Mouse (Mus musculus) ES-Bruce4 (cell line): ENCODE data around the gene Shisa3. TPM values are rescaled to one million over a fixed set of nuclear protein-coding genes. Genes with fewer than 3 reads are reported as not detected.

Experiments used
- H3K27ac ChIP-seq: 2 replicates; pipeline ENCODE4 v1.5.1; 2012; ENCODE audit warnings: low read length, inconsistent platforms; ENCODE audit not compliant: insufficient read depth
- H3K27me3 ChIP-seq: 2 replicates; pipeline ENCODE4 v1.6.1; 2012; ENCODE audit warnings: mild to moderate bottlenecking, low read length, inconsistent platforms; ENCODE audit not compliant: control insufficient read depth, poor library complexity, insufficient read depth, severe bottlenecking
- H3K36me3 ChIP-seq: 2 replicates; pipeline ENCODE4 v1.6.1; 2012; ENCODE audit warnings: inconsistent platforms, mild to moderate bottlenecking, low read length, moderate library complexity; ENCODE audit not compliant: control insufficient read depth, poor library complexity, insufficient read depth, severe bottlenecking
- H3K4me1 ChIP-seq: one replicate; pipeline ENCODE4 v1.8.1; 2011; ENCODE audit warnings: low read length; ENCODE audit not compliant: control insufficient read depth, insufficient read depth
- H3K4me3 ChIP-seq: 2 replicates; pipeline ENCODE4 v1.5.1; 2011; ENCODE audit warnings: low read depth, mild to moderate bottlenecking, low read length
- H3K9ac ChIP-seq: 2 replicates; pipeline ENCODE4 v1.6.1; 2012; ENCODE audit warnings: low read depth, mild to moderate bottlenecking, inconsistent platforms; ENCODE audit not compliant: poor library complexity, severe bottlenecking
- H3K9me3 ChIP-seq: replicated peaks from 2 replicates; pipeline ENCODE4 v1.6.1; 2012; ENCODE audit warnings: mild to moderate bottlenecking, low read length, inconsistent platforms; ENCODE audit not compliant: control insufficient read depth, poor library complexity, insufficient read depth, severe bottlenecking
- CTCF ChIP-seq: IDR thresholded peaks from one replicate; pipeline ENCODE4 v1.8.1; 2011; ENCODE audit warnings: low read depth, low read length
- EP300 ChIP-seq: IDR thresholded peaks from 2 replicates; pipeline ENCODE4 v1.6.1; 2011; ENCODE audit warnings: low read depth, low read length; ENCODE audit not compliant: insufficient read depth
- POLR2A ChIP-seq: IDR thresholded peaks from one replicate; pipeline ENCODE4 v1.8.1; 2011; ENCODE audit warnings: low read length; ENCODE audit not compliant: insufficient read depth
- polyA plus RNA-seq: library from polyadenylated mRNA; stranded (reverse); fragments of >200 nt; gene quantifications from 2 replicates; pipeline ENCODE4 v1.2.4, GENCODE M21; 2011; ENCODE audit warnings: low read depth; ENCODE audit not compliant: missing spikeins, insufficient read depth, insufficient read length

The Shisa3 gene
- polyA plus RNA-seq, 1 experiment, result 0.52 TPM

DNA sequence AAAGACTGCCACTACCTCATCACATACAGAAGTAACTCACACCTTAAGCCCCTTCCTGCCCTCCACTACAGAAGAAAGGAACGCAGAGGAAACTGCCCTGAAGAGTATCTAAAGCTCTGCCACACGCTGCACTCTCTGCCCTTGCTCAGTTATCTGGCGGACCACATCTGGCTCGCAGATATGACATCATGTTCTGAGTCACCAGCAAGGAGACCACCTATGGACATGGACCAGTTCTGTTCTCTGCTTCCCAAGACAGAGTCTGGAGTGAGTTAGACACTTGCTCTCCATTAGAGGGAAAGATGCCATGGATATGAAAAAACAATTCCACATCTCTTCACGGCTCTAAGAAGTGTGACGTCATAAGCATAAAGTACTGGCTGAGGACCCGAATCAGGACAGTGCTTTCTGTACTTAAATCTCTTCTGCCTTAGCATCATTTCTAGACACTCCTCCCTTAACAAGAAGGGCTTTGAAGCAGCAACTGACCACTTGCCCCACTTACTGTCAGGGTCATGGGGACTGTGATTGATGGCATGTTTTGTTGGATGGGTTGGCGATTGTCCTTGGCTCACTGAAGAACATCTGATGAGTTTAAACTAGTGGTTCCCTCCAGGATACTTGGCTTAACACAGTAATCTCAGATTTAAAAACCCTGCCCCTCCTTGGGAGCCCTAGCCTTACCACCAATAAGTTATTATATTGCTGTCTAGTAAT lies 33.1 kb downstream of the Shisa3 start:
- Histone ChIP-seq H3K27ac (no peak overlapping the region), H3K4me1 (no peaks in the 10 kb centered on the region), H3K9me3 (no peaks in the 10 kb centered on the region), H3K9ac (no peak overlapping the region), H3K4me3 (no peak overlapping the region), H3K27me3 (no peaks in the 10 kb centered on the region), H3K36me3 (no peaks in the 10 kb centered on the region)
- no peak for TF ChIP-seq CTCF
- no peak for TF ChIP-seq POLR2A
- no peak for TF ChIP-seq EP300

DNA sequence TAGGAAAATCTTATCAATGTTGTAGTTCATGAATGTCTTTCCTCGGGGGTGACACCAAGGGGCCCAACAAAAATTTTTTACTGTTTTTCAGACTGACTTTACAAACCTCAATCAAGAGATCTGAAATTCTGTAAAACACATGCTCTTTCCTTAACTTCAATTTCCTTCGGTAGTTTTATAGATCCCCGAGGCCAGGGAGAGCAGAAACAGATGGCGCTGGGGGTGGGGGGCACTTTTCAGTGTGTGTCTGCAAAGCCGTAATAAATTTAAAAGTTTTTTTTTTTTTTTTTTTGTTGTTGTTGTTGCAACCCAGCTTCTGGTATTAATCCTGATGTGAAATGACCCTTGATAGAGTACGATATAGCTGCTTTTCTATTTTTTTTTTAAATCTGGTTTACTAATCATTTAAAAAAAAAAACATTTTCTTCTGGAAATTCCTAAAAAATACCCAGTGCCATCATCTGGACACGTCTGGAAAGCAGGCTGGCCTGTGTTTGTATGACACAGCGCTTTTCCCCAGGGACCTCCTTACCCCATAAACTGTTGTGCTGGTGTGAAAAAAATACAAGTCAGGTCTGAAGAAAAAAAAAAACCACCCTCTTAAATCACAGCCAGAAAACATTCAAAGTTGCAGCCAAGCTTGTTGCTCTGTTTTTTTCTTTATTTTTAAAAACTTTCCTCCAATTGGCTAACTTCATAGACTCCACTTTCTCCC lies 33.9 kb downstream of the Shisa3 start:
- Histone ChIP-seq H3K9me3 (no peaks in the 10 kb centered on the region), H3K27me3 (no peaks in the 10 kb centered on the region), H3K4me1 (no peaks in the 10 kb centered on the region), H3K9ac (no peak overlapping the region), H3K4me3 (no peak overlapping the region), H3K36me3 (no peaks in the 10 kb centered on the region), H3K27ac (no peak overlapping the region)
- TF ChIP-seq POLR2A, result no peak

DNA sequence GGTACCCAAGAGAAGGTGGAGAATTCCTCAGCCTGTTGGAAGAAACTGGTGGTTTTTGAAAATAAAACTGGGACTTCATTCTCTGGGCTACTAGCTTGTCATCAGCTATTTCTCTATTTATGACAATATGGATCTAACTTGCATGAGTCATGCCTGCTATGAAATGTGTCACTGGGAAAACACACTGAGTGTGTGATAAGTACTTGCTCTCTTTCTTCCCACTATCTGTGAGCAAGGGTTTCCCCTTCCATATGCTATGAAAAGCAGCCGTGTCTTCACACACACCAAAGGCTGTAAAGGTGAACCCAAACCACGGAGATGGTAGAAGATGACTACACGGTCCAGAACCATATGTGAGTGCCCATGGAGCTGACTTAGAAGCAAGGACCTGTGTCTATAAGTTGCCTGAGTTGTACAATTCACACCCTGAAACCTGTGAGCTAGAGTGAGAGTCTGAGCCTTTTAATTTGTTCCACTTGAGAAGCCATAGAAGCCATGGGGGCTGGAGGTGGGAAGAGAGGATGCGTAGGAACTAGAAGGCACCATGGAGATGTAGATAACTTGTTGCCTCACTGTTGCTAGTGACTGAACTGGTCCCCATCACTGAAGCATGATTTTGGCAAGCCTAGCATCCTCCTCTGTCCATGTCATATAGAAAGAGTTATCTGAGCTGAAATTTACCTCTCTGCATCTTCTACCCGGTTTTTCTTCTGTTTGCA lies 36.0 kb downstream of the Shisa3 start:
- Histone ChIP-seq H3K4me1 (no peaks in the 10 kb centered on the region), H3K27ac (no peak overlapping the region), H3K27me3 (no peaks in the 10 kb centered on the region), H3K4me3 (no peak overlapping the region), H3K9me3 (no peaks in the 10 kb centered on the region), H3K36me3 (no peaks in the 10 kb centered on the region), H3K9ac (no peak overlapping the region)
- TF ChIP-seq CTCF, result no peak
- TF ChIP-seq POLR2A, result no peak
- TF ChIP-seq EP300, result no peak

DNA sequence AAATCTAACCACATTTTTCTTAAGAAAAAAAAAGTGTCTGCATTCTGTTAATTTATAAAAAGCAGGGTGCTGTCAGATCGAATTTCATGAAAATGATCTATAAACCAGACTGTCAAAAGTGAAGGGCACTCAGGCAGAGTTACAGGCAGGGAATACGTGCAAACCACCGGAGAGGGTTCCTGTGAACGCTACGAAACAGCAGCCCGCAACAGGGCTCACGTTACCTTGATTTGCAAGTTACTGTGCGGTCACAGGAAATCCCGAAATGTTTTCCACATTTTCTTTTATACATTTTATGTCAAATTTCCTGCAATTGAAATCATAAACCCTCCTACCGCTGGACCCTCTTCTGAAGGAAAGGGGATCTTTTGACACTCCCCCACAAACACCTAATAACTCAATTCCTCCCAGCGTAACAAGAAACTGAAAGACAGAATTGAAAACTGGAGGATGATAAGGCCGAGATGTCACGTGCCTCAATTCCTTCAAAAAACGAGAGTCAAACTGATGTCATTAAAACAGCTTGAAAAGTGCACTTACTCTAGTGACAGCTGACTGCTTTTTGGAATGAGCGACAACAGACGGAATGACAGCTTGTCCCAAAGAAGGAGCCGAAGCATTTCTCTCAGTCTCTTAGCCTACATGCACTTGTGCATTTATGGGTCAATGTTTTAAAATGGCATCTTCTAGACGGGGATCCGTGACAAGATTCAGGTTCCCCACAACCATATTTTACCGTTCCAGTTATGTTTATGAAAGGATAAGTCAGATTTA lies 39.3 kb downstream of the Shisa3 start:
- H3K4me1 ChIP-seq, result no peaks in the 10 kb centered on the region
- no peak overlapping the region for H3K27ac ChIP-seq
- TF ChIP-seq CTCF, result no peak
- no peak for TF ChIP-seq POLR2A
- TF ChIP-seq EP300, result no peak
- no peaks in the 10 kb centered on the region for H3K27me3 ChIP-seq
- H3K36me3 ChIP-seq, result no peaks in the 10 kb centered on the region
- no peak overlapping the region for H3K4me3 ChIP-seq
- H3K9me3 ChIP-seq, result no peaks in the 10 kb centered on the region
- H3K9ac ChIP-seq, result no peak overlapping the region

DNA sequence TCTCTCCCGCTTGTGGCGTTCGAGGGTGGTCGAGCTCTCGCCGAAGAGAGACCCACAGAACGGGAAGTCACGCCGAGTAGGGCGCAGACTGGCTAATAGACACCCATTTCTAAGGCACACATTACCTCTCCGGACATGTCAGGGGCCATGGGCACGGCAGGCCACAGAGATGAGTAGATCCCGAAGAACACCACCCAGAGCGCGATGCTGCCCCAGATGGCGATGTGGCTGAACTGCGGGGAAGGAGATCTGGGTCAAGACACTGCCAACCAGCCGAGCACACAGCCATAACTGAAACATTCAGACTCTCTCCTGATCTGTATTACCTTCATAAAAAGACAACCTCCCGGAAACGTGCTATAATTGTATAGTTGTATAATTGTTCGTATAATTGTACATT lies 39.9 kb downstream of the Shisa3 start:
- Histone ChIP-seq H3K9me3 (no peaks in the 10 kb centered on the region), H3K4me3 (no peak overlapping the region), H3K9ac (no peak overlapping the region), H3K36me3 (no peaks in the 10 kb centered on the region), H3K27ac (no peak overlapping the region), H3K4me1 (no peaks in the 10 kb centered on the region), H3K27me3 (no peaks in the 10 kb centered on the region)
- TF ChIP-seq CTCF (peak; percentile 57), POLR2A (no peak)

DNA sequence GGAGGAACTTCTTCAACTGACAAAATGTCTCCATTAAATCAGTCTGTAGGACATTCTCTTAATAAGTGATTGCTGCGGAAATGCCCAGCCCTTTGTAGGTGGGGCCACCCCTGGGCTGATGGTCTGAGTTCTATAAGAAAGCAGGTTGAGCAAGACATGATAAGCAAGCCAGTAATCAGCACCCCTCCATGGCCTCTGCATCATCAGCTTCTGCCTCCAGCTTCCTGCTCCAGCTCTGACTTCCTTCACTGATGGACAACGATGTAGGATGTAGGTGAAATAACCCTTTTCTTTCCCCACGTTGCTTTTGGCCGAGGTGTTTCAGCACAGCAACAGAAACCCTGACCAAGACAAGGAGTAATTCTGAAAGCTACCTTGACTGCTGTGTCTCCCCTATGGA lies 41.5 kb downstream of the Shisa3 start:
- Histone ChIP-seq H3K36me3 (no peaks in the 10 kb centered on the region), H3K27me3 (no peaks in the 10 kb centered on the region), H3K9me3 (no peaks in the 10 kb centered on the region)

More for the DNA sequence above, 41.5 kb downstream of the Shisa3 start:
- Histone ChIP-seq H3K9ac (no peak overlapping the region), H3K4me1 (no peaks in the 10 kb centered on the region), H3K27ac (no peak overlapping the region), H3K4me3 (no peak overlapping the region)
- TF ChIP-seq POLR2A (no peak), CTCF (no peak), EP300 (no peak)
